ENCODE assay signal across 23 mouse cellular contexts in genomic region chr19:25145116-25145515, GRCm38 (mm10).
DNase-seq lines count a peak whose midpoint lies in the region; ATAC-seq and TF ChIP-seq lines count a peak whose summit lies in the region.
"Had no signal": no experiment of that assay in that cellular context is flagged by ENCODE, and none has a peak within 500 bp of the region (broad histone marks: within the 10 kb centered on the region; RNA-seq: fewer than 3 reads in every experiment).

No protein-coding gene starts in this region.

- no peaks in the 10 kb centered on the region for H3K27me3 ChIP-seq in heart, embryonic 11.5 days (ENCODE audit: control insufficient read depth, insufficient read depth, low read length)
- no peaks in the 10 kb centered on the region for H3K27me3 ChIP-seq in neural tube, embryonic 13.5 days
- no peaks in the 10 kb centered on the region for H3K27me3 ChIP-seq in limb, embryonic 10.5 days (ENCODE audit: low read depth, poor library complexity, severe bottlenecking)
- no peaks in the 10 kb centered on the region for H3K27me3 ChIP-seq in intestine, embryonic 15.5 days (replicated peaks)
- H3K27me3 ChIP-seq: embryonic facial prominence, embryonic 13.5 days; forebrain, embryonic 13.5 days; heart, embryonic 12.5 days; midbrain, embryonic 12.5 days; neural tube, embryonic 12.5 days had no signal

- no peak for ATAC-seq in heart, embryonic 11.5 days (replicated peaks; ENCODE audit: insufficient number of reproducible peaks, low FRiP score, low TSS enrichment)
- 0 out of 2 replicates have a peak, but pooled peaks have one; percentile 15 for ATAC-seq in neural tube, embryonic 13.5 days (ENCODE audit: low read depth)
- ATAC-seq in intestine, embryonic 15.5 days: no peak
- ATAC-seq: CD4-positive, CD25-positive, alpha-beta regulatory T cell, adult 4 months; forebrain, embryonic 13.5 days; intestine, postnatal 0 days; liver, postnatal 0 days; lung, postnatal 0 days had no signal

- DNase-seq in heart, adult 11 months: peak; percentile 74
- no peak for DNase-seq in neural tube, embryonic 10.5 days (ENCODE audit: extremely low spot score, low spot score)
- DNase-seq in limb, embryonic 10.5 days (ENCODE audit: low spot score): peak; percentile 42
- no peak for DNase-seq in c-Kit-positive CD71-positive TER-119-positive erythroid progenitor cells, embryonic 14.5 days (ENCODE audit: low spot score)
- DNase-seq: adrenal gland, postnatal 25 days; gastrocnemius, postnatal 10 days; heart, postnatal 10 days; kidney, postnatal 25 days; liver, postnatal 0 days; spleen, adult 18-20 months had no signal

- H3K36me3 ChIP-seq in heart, embryonic 11.5 days (ENCODE audit: control insufficient read depth, insufficient read depth, low read length): no peaks in the 10 kb centered on the region
- H3K36me3 ChIP-seq in neural tube, embryonic 13.5 days: no peaks in the 10 kb centered on the region
- H3K36me3 ChIP-seq in limb, embryonic 10.5 days: no peaks in the 10 kb centered on the region
- no peaks in the 10 kb centered on the region for H3K36me3 ChIP-seq in intestine, embryonic 15.5 days
- H3K36me3 ChIP-seq: embryonic facial prominence, embryonic 13.5 days; heart, embryonic 12.5 days; midbrain, embryonic 12.5 days; neural tube, embryonic 12.5 days had no signal

- WGBS in heart, embryonic 11.5 days (ENCODE audit: insufficient replicate concordance): 67% methylated on average over 5 of the region's 5 CpGs
- 25% methylated on average over 5 of the region's 5 CpGs for WGBS in neural tube, embryonic 13.5 days
- 53% methylated on average over 5 of the region's 5 CpGs for WGBS in limb, embryonic 10.5 days
- WGBS in olfactory bulb, adult 2 months: 55% methylated on average over 5 of the region's 5 CpGs
- 59% methylated on average over 5 of the region's 5 CpGs for WGBS in intestine, embryonic 15.5 days

- TF ChIP-seq CTCF in olfactory bulb, adult 2 months (IDR thresholded peaks at IDR 0.05; ENCODE audit: insufficient read depth, low read depth, low read length): no peak

- no peak overlapping the region for H3K9ac ChIP-seq in heart, embryonic 11.5 days (ENCODE audit: low read depth, low read length)
- no peak overlapping the region for H3K9ac ChIP-seq in neural tube, embryonic 13.5 days
- H3K9ac ChIP-seq in intestine, embryonic 15.5 days: no peak overlapping the region
- H3K9ac ChIP-seq: embryonic facial prominence, embryonic 13.5 days; forebrain, embryonic 13.5 days; heart, embryonic 12.5 days; liver, postnatal 0 days; midbrain, embryonic 12.5 days; neural tube, embryonic 12.5 days had no signal

- H3K27ac ChIP-seq in heart, embryonic 11.5 days (ENCODE audit: low read depth, low read length): no peak overlapping the region
- peak overlapping the region; percentile 20 for H3K27ac ChIP-seq in neural tube, embryonic 13.5 days (replicated peaks)
- peak overlapping the region; percentile 78 for H3K27ac ChIP-seq in limb, embryonic 10.5 days
- peak overlapping the region; percentile 16; the same call in 1 of the 2 replicates for H3K27ac ChIP-seq in olfactory bulb, adult 2 months (ENCODE audit: insufficient read depth, low read depth, low read length)
- H3K27ac ChIP-seq in intestine, embryonic 15.5 days: no peak overlapping the region
- H3K27ac ChIP-seq: embryonic facial prominence, embryonic 13.5 days; forebrain, embryonic 13.5 days; midbrain, embryonic 12.5 days; neural tube, embryonic 12.5 days had no signal

- no peaks in the 10 kb centered on the region for H3K9me3 ChIP-seq in heart, embryonic 11.5 days (replicated peaks; ENCODE audit: control insufficient read depth, low read length)
- H3K9me3 ChIP-seq in neural tube, embryonic 13.5 days: no peaks in the 10 kb centered on the region
- no peaks in the 10 kb centered on the region for H3K9me3 ChIP-seq in limb, embryonic 10.5 days (replicated peaks)
- no peaks in the 10 kb centered on the region for H3K9me3 ChIP-seq in intestine, embryonic 15.5 days
- H3K9me3 ChIP-seq: embryonic facial prominence, embryonic 13.5 days; forebrain, embryonic 13.5 days; heart, embryonic 12.5 days; midbrain, embryonic 12.5 days; neural tube, embryonic 12.5 days had no signal

- H3K4me2 ChIP-seq in heart, embryonic 11.5 days: no peak overlapping the region
- no peak overlapping the region for H3K4me2 ChIP-seq in neural tube, embryonic 13.5 days
- no peak overlapping the region for H3K4me2 ChIP-seq in intestine, embryonic 15.5 days (replicated peaks)
- H3K4me2 ChIP-seq: embryonic facial prominence, embryonic 13.5 days; forebrain, embryonic 13.5 days; heart, embryonic 12.5 days; midbrain, embryonic 12.5 days; neural tube, embryonic 12.5 days had no signal

- H3K4me1 ChIP-seq in heart, embryonic 11.5 days (ENCODE audit: control insufficient read depth, insufficient read depth, low read length): no peaks in the 10 kb centered on the region
- peaks cover 18% of the 10 kb centered on the region for H3K4me1 ChIP-seq in neural tube, embryonic 13.5 days (replicated peaks)
- H3K4me1 ChIP-seq in limb, embryonic 10.5 days: peaks cover 27% of the 10 kb centered on the region
- H3K4me1 ChIP-seq in olfactory bulb, adult 2 months (ENCODE audit: control insufficient read depth, insufficient read depth, low read length): no peaks in the 10 kb centered on the region
- H3K4me1 ChIP-seq in intestine, embryonic 15.5 days (replicated peaks): no peaks in the 10 kb centered on the region
- H3K4me1 ChIP-seq: embryonic facial prominence, embryonic 13.5 days; midbrain, embryonic 12.5 days had no signal

- H3K4me3 ChIP-seq in heart, embryonic 11.5 days (ENCODE audit: low read depth, low read length): no peak overlapping the region
- no peak overlapping the region for H3K4me3 ChIP-seq in neural tube, embryonic 13.5 days
- no peak overlapping the region for H3K4me3 ChIP-seq in limb, embryonic 10.5 days
- no peak overlapping the region for H3K4me3 ChIP-seq in olfactory bulb, adult 2 months (ENCODE audit: insufficient read depth, low read depth, low read length)
- H3K4me3 ChIP-seq in intestine, embryonic 15.5 days (replicated peaks): no peak overlapping the region
- H3K4me3 ChIP-seq: embryonic facial prominence, embryonic 13.5 days; erythroblast, embryonic 14.5 days; forebrain, embryonic 13.5 days; heart, embryonic 12.5 days; midbrain, embryonic 12.5 days; neural tube, embryonic 12.5 days had no signal

- no peak for TF ChIP-seq POLR2A in olfactory bulb, adult 2 months (IDR thresholded peaks at IDR 0.05; ENCODE audit: insufficient read depth, low read depth, low read length)

Comparison
In these comparisons a context has a peak if more than half of its experiments do, and no peak if none do; other contexts are left out.
1. DNase-seq: peak in heart, adult 11 months (single experiment) and limb, embryonic 10.5 days (single experiment); none in neural tube, embryonic 10.5 days (single experiment) and c-Kit-positive CD71-positive TER-119-positive erythroid progenitor cells, embryonic 14.5 days (single experiment).
2. H3K27ac ChIP-seq: peak in neural tube, embryonic 13.5 days (single experiment), limb, embryonic 10.5 days (single experiment) and olfactory bulb, adult 2 months (single experiment); none in heart, embryonic 11.5 days (single experiment) and intestine, embryonic 15.5 days (single experiment).